Mouse (Mus musculus) ES-E14 (cell line): Measurements from ENCODE around the gene Fbxo36.

Source experiments
- ZC3H11A ChIP-seq: IDR thresholded peaks from 2 replicates; pipeline ENCODE4 v1.6.1; 2012; ENCODE audit warnings: low read depth, mild to moderate bottlenecking, inconsistent platforms, low read length, borderline replicate concordance
- ZNF384 ChIP-seq: IDR thresholded peaks from 2 replicates; pipeline ENCODE4 v1.6.1; 2012; ENCODE audit warnings: low read depth, low read length, inconsistent platforms

GRCm38 (mm10) chr1:84855756-84856155 is 16.1 kb downstream of the Fbxo36 start:
- TF ChIP-seq ZNF384 (no peak), ZC3H11A (no peak)
